Mouse (Mus musculus) forelimb bud, embryonic 11.5 days (tissue): ENCODE measurements at regions not wholly inside any gene's neighbourhood (a gene's known extent, or its start where the extent isn't known, plus 50 kb on each side); places are given as distances from the start of the nearest gene placed in this dataset.
A peak's percentile ranks its signal among the peaks of the same experiment; 100 is the strongest.

Experiments
- DNase-seq: peaks from one replicate; pipeline ENCODE4 v3.0.0-alpha.2; 2012; ENCODE audit warnings: low read depth, low spot score

GRCm38 (mm10) chr6:71012436-71012822 lies 56.1 kb downstream of the Foxi3 start:
- DNase-seq = no peak

GRCm38 (mm10) chr6:71012823-71013461 lies 56.6 kb downstream of the Foxi3 start:
- peak; percentile 67 for DNase-seq

- no peak for DNase-seq
Measured at GRCm38 (mm10) chr6:71016388-71016787, 60.1 kb downstream of the Foxi3 start.

GRCm38 (mm10) chr6:71021353-71021752 lies 65.0 kb downstream of the Foxi3 start:
- DNase-seq = no peak

- DNase-seq = no peak
Measured at GRCm38 (mm10) chr6:71025472-71025871, 69.1 kb downstream of the Foxi3 start.

- no peak for DNase-seq
Measured at GRCm38 (mm10) chr6:71029663-71030062, 73.3 kb downstream of the Foxi3 start.

- DNase-seq = no peak
Measured at GRCm38 (mm10) chr6:71030541-71030940, 74.2 kb downstream of the Foxi3 start.

GRCm38 (mm10) chr6:71044241-71044640 lies 87.9 kb downstream of the Foxi3 start:
- no peak for DNase-seq

GRCm38 (mm10) chr6:71045261-71045660 lies 88.9 kb downstream of the Foxi3 start:
- no peak for DNase-seq

GRCm38 (mm10) chr6:71048199-71049094 lies 92.1 kb downstream of the Foxi3 start:
- peak; percentile 41 for DNase-seq

- no peak for DNase-seq
Measured at GRCm38 (mm10) chr6:71050248-71050647, 93.9 kb downstream of the Foxi3 start.

- DNase-seq = no peak
Measured at GRCm38 (mm10) chr6:71050754-71051213, 93.5 kb downstream of the Thnsl2 start.

- DNase-seq = no peak
Measured at GRCm38 (mm10) chr6:71057209-71057858, 86.9 kb downstream of the Thnsl2 start.

- DNase-seq = peak; percentile 71
Measured at GRCm38 (mm10) chr6:71060116-71060515, 84.1 kb downstream of the Thnsl2 start.

- no peak for DNase-seq
Measured at GRCm38 (mm10) chr6:71062980-71063379, 81.3 kb downstream of the Thnsl2 start.

- DNase-seq = no peak
Measured at GRCm38 (mm10) chr6:71065428-71065827, 78.8 kb downstream of the Thnsl2 start.

GRCm38 (mm10) chr6:71069229-71069628 lies 75.0 kb downstream of the Thnsl2 start:
- DNase-seq = no peak

GRCm38 (mm10) chr6:71074789-71075191 lies 69.4 kb downstream of the Thnsl2 start:
- peak; percentile 78 for DNase-seq
